Mouse (Mus musculus) Muller cell, postnatal 12 days (primary cell): Measurements from ENCODE around the gene Xpnpep1.

Experiments used
- DNase-seq: peaks from one replicate; pipeline ENCODE4 v3.0.0-alpha.2; 2015; ENCODE audit errors: inconsistent ontology term

Gene Xpnpep1

GRCm38 (mm10) chr19:53002166-53003095 is 37.6 kb downstream of the Xpnpep1 start:
- no peak for DNase-seq

DNA sequence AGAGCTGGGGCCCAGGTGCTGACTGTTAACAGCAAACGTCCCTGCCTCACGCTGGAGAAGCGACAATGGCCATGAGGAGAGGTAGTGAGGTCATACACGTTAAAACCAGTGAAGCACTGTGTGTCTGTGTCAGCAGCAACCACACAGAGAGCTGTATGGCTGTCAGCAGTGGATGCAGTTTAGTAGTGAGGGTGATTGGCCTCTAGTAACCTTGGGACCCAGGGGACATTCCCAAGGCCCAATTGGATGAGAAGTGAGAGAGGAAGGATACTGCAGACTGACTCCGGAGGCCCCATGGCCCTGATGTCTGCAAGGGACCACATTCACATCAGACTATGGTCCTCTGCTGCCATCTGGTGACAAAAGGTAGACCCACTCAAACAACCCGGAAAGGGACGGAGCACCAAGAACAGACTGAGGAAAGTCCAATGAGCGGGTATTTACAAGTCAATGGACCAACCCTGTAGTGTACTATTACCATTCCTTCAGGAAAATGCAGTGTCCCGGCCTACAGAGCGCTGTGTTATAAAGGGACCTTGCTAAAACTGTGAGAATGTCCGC is 47.1 kb downstream of the Xpnpep1 start:
- DNase-seq = peak; percentile 20

DNA sequence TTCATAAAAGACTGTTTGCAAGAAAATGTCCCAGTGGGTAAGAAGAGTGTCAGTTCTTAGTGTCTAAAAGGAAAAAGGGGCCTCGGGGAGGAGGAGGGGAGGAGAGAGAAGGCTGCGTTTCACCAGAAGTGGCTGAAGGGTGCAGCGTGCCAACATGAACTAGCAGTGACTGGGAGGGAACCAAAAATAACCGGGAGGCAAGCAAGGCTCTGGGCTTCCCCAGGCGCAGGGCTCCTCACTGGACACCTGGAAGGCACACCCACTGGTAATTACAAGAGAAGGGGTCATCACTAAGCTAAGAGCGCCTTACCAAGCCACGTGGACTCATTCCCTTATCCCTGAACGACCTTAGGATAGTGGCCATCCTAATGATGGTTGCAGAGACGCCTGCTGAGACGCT is 48.1 kb downstream of the Xpnpep1 start:
- DNase-seq = no peak

GRCm38 (mm10) chr19:52979020-52979711 is 60.8 kb downstream of the Xpnpep1 start:
- no peak for DNase-seq

DNA sequence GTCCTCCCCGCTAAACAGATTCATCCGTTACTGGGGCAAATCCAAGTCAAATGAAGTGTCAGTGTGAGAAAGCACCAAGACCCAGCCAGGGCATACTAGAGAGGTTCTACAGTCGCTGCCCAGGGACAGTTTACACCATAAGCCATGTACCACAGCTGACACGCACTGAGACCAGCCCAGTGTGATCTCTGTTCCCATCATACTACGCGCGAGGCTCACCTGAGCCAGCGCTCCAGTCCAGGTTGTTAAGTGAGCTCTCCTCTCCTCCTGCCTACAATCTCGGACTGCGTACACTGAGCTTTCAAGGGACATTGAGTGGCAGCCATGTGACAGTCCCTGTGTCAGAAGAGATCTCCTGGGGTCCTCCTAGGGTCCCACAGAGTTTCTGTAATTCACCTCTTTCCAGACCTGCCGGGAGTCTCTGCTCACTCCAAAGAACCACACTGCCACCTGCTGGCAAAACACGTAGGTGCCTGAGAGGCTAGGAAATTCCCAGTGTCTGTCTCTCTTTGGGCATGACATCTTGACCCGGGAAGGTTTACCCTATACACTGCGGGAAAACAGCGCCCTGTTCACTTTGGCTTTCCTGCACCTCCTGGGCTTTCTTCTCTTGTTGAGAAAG is 64.3 kb downstream of the Xpnpep1 start:
- DNase-seq = peak; percentile 45

DNA sequence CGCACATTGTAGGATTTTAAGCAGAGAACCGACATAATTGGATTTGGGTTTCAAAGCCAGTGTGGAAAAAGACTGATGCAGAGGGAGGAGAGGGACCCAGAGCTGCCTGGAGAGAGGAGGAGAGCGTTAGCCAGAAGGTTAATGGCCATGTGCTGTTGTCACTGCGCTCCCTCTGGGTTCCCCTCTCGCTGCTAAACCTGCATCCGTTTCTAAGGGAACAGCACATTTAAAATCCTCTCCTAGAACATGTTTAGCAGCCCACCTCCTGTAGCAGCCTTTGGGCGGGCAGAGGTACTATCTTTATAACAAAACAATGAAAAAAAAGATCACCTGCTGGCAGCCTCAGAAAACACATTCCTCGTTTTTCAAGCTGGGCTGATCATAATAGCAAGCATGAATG is 73.7 kb downstream of the Xpnpep1 start:
- DNase-seq = no peak

- DNase-seq = no peak
Measured at GRCm38 (mm10) chr19:52962745-52963144, 77.3 kb downstream of the Xpnpep1 start.

DNA sequence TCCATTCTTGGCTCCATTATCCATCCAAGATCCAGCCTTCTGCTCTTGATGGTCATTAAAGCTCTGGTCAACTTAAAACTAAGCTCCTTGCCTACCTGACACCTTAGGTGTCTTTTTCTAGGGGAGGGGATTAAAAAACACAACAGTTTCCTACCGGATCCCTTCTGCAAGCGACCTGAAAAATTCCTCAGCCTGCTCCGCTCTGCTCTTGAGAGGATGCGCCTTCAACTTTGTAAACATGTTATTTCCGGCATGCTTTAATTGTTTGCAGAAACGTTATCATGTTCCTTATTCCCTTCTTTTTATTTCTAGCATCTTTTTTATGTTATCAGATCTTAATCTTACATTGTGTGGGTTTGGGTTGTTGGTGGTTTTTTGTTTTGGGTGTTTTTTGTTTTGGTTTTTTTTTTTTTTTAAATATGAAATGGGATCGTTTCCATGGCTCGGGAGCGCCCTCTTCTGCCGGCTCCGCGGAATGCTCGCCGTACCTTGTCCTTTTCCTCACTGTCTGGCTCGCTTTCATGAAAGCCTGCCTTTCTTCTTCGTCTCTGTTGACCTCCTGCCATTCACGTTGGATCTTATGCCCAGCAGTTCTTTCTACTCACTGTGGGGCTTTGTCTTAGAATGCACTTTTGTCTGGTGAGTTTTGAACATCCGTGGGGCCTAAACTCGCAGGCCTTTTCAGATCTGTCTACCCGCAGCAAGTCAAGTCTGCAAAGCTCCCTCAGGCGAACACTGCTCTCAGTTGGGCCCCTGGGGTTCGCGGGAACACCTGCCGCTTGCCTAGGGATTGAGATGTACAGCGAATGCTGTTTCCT is 117.1 kb downstream of the Xpnpep1 start:
- peak; percentile 57 for DNase-seq

DNA sequence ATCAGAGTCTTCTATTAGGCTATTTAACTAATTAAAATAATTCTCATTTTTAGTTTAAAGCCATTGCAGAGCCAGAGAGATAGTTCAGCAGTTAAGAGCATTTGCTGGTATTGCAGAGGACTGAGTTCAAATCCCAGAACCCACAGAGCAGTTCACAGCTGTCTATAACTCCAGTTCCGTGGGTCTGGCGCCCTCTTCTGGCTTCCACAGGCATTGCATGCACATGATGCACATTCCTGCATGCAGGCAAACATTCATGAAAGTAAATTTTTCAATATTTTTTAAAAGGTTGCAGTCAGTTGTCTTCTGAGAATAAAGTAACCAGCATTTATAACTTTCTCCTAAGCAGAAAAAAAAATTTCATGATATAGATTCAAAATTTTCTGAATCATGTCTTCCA is 135.8 kb downstream of the Xpnpep1 start:
- no peak for DNase-seq

DNA sequence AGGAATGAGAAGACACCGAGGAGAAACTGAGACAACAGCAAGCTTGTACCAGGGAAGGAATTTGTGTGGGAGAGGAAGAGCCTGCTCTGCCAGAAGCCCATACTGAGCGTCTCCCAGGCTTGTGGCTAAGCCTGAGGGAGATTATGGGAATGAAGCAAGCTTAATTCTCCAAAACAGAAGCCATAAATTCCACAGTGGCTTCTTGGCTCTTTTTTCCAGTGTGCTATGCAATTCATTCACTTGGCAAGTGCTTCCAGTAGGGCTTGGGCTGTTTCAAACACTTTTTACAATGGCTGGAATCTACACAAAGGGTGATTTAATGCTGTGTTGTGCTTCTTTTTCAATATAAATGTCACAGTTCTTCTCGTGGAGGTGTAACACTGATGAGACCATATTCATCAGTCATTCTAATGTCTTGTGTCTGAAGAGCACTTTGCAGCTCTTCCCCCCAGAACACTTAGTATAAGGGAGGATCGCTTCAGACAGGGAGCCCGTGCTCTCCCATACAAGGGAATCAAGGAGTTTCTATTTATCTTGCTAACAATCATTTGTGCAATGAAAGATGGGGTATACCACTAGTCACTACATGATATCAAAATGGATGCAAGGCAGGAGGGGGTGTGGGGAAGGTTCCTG is 148.1 kb downstream of the Xpnpep1 start:
- DNase-seq = peak; percentile 81
